Mouse (Mus musculus): ENCODE data around the gene Sowaha. TPM values are rescaled to one million over a fixed set of nuclear protein-coding genes. Genes with fewer than 3 reads are reported as not detected.
A peak's percentile ranks its signal among the peaks of the same experiment; 100 is the strongest.

Sowaha gene
- total RNA-seq, 2 experiments from 2014 or later = 0.29 to 0.79 TPM

DNA sequence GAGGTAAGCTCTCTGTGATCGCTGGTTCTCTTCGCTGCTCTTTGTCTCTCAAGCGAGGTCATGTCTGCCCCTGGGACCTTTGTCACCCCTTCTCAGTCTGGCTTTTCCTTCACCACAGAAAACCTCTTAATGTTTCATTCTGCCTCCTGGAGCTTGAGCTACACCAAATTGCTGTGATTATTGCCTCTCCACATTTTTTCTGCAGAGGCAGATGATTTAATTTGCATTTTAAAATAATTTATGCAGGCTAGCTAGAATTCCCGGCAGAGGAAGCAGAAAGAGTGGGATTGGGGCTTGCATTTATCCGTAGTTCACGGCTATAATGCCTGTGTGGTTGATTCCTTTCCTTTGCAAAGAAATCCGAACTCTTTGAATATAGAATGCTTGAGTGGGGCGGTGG lies 4.5 kb downstream of the Sowaha start:
- no peak for ATAC-seq (replicated peaks; ENCODE audit: poor library complexity)

DNA sequence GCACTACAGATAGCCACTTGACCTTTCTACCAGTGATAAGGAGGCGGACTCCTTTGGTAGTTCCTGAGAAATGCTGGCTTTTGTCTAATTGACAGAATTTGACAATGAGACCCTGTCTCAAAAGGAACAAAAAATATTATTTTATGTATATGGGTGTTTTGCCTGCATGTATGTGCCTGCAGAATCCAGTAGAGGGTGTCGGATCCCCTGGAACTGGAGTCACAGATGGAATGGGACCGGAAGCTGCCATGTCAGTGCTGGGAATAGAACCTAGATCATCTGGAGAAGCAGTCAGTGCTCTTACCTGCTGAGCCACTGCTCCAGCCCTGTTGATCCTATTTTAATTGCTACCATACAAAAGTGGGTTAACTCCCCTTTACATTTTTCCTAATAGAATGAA lies 7.4 kb downstream of the Sowaha start:
- ATAC-seq (replicated peaks; ENCODE audit: poor library complexity) = no peak

DNA sequence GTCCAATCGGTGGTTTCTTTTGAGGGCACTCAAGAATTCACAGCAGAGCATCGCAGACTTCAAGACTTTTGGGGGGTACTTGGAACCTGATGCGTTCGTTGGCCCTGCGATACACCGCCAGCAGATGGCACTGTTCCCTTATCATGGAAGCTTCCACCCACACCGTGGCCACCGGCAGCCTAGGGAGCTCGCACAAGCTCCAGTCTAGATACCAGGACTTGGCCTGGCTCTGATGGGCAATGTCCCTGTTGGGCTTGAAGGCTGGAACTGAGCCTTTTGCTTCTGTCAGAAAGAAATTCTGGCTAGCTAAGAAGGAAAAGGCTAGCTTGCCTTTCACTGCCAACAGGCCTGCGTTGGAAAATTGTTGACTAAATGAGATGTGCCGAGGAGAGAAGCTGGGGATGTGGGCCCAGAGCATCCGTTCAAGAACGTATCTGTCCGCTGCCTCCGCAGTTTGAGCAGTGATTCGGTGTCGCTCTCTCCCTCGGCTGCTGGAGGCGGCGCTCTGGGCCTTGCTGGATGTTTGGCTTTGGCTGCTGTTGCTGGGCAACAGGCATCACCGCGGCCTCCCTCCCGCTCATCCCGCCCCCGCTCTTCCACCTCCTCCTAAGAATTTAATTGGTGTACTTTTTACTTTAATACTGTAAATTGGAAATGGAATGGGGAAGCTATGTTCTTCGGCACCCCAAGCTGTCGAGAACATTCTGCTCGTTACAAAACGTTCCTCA lies 9.9 kb downstream of the Sowaha start, which contains the start of gene Gm9837:
Gene Gm9837, minus strand, starts transcription at position 512 of the 728 bp plus-strand sequence.
- peak; percentile 96 for ATAC-seq (replicated peaks; ENCODE audit: poor library complexity)

DNA sequence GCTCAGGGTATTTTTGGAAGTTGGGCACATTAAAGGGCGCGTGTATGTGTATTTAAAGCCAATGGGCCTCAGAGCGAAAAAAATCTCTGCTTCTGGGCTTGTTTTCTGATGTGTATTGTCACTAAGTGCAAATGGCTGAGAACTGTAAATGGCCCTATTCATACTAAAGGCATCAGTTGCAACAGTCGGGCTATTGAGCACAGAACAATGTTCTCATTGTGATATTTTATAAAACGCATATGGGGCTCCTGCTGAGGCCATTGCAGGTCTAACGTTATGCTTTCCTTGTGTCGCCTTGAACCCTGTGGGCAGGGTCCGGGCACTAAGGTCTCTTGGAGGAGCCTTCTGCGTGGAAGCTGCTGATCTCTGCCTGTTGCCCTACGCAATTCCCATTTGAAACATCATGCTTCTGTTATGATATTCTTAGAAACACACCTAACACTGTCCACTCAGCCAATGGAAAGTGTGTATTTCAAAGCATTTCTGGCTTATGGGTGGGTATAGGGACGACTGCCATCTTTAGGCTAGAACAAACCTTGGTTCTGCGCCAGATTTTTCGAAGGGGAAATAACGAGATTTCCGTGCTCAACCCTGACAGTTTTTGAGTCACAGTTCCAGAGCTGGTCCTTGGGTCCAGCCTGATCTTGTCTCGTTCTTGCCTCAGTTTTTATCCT lies 10.6 kb downstream of the Sowaha start:
- no peak for ATAC-seq (replicated peaks; ENCODE audit: poor library complexity)

DNA sequence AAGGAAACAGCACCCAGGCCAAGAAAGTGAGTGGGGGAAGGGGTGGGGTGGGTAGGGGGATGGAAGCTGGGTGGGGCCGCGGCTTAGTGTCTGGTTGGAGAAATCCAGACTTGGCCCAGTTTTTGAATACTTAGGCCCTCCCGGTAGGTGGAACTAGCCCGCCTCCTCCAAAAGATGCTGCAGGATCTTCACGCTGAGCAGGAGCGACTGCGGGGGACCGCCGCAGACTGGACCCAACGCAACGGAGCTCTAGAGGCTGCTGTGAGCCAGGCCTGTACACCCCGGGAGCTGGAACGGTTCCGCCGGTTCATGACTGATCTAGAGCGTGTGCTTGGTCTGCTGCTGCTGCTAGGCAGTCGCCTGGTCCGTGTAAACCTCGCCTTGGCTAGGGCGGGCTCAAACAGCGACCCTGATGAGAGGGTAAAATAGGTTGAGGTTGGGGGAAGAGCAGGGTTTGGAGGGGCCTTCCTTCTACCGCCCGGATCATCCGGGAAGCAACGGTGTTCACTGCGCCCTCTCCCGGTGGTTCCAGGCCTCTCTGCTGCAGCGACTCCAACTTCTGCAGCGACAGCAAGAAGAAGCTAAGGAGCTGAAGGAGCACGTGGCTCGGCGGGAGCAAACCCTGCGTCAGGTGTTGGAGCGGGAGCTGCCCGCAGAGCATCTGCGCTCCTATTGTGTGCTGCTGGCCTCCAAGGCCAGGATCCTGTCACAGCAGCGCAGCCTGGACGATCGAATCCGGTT lies 13.7 kb downstream of the Sowaha start:
- ATAC-seq (replicated peaks; ENCODE audit: poor library complexity) = peak; percentile 57

DNA sequence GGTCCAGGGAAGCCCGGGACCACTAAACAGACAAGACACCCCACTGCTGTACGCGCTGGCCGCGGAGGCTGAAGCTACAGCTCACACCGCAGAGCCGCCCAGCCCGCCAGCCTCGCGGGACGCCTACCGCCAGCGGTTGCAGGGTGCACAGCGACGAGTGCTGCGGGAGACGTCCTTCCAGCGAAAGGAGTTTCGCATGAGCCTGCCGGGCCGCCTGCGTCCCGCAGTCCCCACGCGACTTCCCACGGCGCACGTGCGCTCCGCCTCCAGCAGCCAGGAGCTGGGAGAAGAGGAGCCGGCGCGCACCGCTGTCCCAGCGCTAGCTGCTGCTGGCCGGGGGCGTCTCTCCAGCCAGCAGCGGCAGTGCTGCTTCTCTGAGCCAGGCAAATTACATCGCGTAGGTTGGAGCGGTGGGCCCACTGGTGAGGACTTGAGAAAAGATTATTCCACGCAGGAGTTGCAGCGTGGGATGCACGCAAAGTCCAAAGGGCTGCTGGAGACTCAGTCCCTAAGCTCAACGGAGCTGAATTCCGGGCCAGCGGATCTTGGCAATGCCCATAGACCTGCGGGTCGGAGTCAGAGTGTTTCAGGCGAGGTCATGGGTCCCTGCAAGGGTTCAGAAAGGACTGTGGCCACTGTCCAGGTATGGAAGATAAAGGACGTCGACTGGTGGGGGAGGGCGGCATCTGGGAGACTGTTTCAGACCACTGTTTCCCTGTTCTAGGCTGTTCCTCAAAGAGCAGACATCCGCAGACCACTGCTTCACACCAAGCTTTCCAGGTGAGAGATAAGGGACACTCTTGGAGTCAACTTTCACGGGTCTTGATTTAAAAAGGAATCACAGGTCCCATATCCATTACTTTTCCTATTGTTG lies 16.3 kb downstream of the Sowaha start:
- 0 out of 2 replicates have a peak, but pooled peaks have one; percentile 7 for ATAC-seq (replicated peaks; ENCODE audit: poor library complexity)

DNA sequence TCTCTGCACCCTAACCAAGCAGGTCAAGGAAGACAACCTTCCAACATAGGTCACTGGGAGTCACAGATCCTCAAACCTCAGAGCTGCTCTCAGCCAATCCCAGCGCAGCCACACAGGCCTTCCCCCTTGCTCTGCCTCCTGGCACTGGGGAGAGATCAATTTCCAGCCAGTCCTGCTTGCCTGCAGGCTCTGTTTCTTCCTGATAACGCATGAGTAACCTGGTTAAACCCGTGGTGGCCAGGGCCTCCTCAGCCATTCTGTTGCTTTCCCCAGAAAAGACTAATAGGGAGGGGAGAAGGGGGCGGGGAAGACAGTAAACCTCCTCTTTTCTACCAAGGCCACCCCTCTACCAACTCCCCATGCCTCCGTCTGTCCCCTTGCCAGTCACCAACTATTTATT lies 18.3 kb downstream of the Sowaha start:
- peak; percentile 68 for ATAC-seq (replicated peaks; ENCODE audit: poor library complexity)

DNA sequence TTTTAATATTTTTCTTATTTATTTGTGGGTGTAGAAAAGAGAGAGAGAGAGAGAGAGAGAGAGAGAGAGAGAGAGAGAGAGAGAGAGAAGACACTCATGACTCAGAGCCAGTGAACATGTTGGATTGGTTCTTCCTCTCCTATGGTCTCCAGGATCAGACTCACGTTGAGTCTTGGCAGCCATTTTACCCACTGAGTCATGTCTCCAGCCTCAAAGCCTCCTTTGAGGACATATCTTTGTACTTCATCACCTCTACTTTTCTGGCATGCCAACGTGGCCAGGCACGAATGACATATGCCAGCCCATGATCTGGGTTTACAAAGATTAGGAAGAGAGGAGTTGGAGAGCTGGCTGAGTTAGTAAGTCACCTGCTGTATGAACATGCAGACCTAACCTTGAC lies 19.9 kb downstream of the Sowaha start:
- ATAC-seq (replicated peaks; ENCODE audit: poor library complexity) = no peak

DNA sequence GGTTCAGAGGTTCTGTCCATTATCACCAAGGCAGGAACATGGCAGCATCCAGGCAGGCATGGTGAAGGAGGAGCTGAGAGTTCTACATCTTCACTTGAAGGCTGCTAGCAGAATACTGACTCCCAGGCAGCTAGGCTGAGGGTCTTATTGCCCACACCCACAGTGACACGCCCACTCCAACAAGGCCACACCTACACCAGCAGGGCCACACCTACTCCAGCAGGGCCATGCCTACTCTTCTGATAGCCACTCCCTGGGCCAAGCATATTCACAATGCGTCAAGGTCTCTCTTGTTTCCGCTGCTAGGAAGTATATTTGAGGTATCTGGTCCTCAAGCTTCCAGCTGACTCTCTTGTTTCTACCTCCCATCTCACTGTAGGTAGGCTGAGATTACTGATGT lies 21.1 kb downstream of the Sowaha start:
- no peak for ATAC-seq (replicated peaks; ENCODE audit: poor library complexity)

DNA sequence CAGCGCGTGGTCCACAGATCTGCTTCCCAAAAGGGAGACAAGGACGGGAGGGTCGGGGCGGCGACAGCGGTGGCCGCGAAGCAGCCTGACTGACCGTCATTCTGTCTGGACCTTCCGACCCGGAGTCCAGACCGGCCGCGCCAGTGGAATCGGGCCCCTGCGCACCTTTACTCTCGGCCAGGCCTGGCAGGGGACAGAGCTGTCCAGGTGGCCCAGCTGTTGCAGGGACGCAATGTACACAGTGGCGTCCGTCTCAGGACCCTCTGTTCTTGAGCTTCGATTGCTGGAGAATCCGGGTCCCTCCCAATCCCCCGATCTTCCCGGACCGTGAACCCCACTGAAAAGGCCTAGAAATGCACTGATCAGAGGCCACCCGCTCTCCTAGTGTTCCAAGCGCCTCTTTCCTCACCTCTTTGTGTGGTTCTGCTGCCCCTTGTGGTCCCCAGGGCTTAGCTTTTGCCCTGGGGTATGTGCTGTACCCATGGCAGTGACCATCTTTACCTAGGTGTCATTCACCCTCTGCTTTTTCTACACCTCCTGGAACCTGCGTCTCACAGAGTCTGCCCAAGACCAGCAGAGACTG lies 22.6 kb downstream of the Sowaha start:
- no peak for ATAC-seq (replicated peaks; ENCODE audit: poor library complexity)

DNA sequence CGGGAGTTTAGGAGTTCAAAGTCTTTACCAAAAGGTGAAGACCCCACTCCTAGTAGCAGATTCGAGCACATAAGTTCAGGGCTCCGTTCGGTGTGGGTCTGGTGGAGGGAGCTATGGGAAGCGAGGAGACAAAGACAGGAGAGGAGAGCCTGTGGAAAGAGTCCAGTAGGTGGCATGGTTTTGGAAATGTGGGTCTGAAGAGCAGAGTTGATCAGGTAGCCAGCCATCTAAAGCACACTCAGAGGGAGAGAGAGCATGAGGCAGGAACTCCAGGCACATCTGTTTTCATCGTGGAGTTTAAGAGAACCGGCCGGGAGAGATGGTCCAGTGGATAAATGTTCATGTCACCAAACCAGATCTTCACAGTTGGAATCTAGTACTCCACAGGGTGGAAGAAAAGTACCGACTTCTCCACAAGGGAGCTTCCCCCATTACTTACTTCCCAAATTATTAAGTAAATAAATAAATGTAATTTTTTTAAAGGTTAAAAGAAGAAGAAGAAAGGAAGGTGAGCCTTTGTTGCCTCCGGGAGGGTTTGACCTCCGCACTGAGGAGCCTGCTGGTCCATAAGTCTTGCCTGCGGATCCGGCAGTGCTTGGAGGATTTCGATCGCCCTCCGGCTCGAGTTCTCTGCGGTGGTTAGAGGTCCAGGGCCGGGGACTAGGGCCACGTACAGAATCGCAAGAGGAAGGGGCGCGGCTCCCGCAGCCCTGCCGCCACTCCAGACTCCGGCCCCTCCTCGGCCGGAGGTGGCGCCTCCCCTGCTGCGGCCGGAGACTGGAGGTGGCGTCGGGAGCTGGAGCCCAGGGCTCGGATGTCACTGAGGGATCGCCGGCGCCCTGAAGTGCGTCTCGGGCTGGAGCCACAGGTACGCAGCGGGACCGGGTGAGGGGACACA lies 23.4 kb downstream of the Sowaha start, which contains the start of the genes Gm10447 and Shroom1:
Gene Gm10447, minus strand, starts transcription at position 637 of the 898 bp plus-strand sequence.
Gene Shroom1, plus strand, starts transcription at position 732 of the 898 bp plus-strand sequence.
- ATAC-seq (replicated peaks; ENCODE audit: poor library complexity) = peak; percentile 61

DNA sequence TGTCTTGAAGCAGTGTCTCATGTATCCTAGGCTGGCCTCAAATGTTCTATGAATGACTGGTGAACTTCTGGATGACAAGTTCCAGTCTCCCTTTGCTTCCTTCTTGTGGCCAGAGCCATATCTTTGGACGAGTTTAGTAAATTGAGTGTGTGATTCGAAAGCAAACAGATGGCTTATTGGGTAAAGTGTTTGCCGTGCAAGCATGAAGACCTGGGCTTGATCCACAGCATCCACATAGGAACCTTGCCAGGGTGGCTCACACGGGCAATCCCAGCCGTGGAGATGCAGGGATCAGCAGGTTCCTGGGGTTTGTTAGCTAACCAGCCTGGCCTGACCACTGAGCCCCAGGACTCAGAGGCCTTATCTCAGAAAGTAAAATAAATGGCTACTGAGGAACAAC lies 27.0 kb downstream of the Sowaha start:
- ATAC-seq (replicated peaks; ENCODE audit: poor library complexity) = no peak

DNA sequence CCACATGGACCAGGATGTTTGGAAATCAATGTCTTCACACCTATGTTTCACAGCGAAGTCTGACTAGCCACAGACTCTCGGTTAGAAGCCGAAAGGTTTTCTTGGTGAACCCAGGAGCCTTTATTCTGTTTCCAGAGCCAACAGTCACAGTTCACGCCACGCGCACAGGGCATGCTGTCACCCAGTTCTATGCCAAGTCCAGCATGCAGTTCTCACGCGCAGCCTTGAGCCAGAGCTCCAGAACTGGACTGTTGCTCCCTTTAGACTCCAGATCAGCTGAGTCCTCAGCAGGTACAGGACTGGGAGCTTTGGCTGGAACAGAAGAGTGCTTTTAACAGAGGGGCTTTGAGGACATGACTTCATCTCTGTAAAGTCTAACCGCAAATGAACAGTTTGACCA lies 27.7 kb downstream of the Sowaha start:
- ATAC-seq (replicated peaks; ENCODE audit: poor library complexity) = no peak

DNA sequence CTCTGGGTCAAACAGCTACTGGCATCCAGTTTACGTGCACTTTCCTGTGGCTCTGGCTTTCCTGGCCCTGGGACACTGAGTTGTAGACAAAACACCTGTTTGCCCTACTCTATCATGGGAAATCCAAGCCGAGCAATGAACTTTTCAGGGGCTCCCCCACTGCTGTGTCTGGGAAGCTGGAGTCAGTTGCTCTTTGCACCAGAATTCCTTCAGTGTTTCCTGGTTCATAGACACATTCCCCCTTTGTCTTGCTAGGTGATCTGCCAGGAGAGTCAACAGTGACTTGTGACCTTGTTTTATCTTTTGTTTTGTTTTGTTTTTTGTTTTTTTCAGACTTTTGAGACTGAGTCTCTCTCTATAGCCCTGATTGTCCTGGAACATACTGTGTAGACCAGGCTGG lies 28.7 kb downstream of the Sowaha start:
- ATAC-seq (replicated peaks; ENCODE audit: poor library complexity) = no peak

DNA sequence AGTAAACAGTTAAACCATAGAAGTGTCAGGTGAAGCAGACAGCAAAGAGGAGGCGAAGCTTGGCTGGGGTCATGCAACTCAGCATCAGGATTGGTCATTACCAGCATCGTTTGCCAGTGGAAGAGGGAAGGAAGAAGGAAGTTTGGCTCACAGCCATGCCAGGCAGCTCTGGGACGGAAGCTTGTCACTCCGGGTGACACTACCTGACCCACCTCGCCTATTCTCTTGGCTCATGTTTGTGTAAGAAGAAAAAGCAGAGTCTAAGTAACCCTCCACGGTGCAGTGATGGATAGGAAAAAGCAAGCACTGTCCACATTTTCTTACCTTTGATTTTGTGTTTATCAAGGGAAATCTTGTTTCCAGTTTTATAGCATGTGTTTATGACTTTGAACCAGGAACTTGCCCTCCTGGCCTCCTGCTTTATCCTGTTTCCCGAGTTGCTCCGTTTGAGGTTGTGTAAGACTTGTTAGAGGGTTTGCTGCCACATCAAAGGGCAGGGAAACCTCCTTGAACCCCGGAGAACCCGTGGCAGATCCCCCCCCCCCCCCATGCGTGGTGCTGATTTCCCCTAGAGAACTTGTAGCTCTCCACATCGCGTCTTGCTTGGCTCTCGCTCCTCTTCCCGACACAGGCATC lies 29.9 kb downstream of the Sowaha start:
- ATAC-seq (replicated peaks; ENCODE audit: poor library complexity) = peak; percentile 23; the same call in 1 of the 2 replicates

DNA sequence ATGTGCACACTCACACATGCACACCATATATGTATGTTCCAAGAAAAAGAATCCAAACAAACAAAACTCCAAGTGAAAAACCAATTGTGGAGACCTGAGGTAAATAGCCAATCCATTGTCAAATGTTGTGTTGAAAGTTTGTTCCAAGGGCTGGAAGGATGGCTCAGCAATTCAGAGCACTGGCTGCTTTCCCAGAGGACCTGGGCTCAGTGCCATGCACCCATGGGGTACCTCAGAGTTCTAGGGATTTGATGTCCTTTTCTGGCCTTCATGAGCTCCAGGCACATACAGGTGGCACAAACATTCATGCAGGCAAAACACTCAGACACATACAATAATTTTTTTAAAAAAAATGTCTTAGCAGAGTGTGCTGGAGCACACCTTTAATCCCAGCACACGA lies 31.5 kb downstream of the Sowaha start:
- ATAC-seq (replicated peaks; ENCODE audit: poor library complexity) = no peak

DNA sequence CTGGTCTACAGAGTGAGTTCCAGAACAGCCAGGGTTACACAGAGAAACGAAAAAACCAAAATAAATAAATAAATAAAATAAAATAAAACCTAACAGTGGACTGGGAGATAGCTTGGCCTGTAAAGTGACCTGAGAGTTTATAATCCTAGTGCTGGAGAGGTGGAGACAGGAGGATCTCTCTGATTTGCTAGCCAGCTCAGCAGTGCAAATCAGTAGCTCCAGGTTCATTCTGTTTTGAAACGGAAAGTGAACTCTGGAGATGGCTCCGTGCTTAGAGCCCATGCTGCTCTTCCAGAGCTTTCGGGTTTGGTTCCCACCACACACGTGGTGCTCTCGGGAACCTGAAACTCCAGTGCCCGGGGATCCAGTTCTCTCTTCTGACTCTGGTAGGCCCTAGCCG lies 32.1 kb downstream of the Sowaha start:
- ATAC-seq (replicated peaks; ENCODE audit: poor library complexity) = no peak

DNA sequence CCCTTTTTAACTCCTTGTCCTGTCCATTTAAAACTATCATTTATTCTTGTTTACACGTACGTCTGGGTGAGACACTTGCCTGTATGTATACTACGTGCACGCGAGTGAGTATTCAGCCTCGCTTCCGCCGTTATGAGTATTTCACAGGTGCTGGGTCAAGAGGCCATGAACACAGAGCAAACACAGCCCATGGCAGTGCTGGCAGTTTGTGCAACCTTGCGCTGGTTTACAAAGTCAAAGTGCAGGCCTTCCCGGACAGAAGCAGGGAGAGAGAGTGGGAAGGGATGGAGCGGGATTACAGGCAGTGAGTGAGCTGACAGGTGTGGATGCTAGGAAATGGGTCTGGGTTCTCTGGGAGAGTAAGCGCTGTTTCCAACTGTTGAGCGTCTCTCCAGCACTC lies 33.9 kb downstream of the Sowaha start:
- no peak for ATAC-seq (replicated peaks; ENCODE audit: poor library complexity)

DNA sequence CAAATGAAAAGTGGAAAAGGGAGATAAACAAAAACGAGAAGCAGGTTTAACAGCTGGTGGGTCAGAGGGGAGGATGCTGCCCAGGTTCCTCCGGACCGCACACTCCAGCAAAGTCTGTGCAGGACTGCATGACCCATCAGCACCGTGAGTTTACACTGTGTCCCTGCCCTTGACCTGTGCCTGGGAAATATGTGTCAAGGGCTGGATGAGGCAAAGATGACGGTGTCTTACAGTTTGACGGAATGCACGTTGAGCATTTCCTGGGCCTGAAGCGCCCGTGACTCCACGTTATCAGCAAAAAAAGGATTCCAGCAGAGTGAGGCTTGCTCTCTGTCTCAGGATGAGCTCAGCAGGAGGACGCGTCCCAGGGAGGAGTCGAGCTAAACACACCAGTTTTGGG lies 34.5 kb downstream of the Sowaha start:
- ATAC-seq (replicated peaks; ENCODE audit: poor library complexity) = no peak
